Mouse (Mus musculus): ENCODE measurements around the gene Celsr1.

Gene Celsr1

DNA sequence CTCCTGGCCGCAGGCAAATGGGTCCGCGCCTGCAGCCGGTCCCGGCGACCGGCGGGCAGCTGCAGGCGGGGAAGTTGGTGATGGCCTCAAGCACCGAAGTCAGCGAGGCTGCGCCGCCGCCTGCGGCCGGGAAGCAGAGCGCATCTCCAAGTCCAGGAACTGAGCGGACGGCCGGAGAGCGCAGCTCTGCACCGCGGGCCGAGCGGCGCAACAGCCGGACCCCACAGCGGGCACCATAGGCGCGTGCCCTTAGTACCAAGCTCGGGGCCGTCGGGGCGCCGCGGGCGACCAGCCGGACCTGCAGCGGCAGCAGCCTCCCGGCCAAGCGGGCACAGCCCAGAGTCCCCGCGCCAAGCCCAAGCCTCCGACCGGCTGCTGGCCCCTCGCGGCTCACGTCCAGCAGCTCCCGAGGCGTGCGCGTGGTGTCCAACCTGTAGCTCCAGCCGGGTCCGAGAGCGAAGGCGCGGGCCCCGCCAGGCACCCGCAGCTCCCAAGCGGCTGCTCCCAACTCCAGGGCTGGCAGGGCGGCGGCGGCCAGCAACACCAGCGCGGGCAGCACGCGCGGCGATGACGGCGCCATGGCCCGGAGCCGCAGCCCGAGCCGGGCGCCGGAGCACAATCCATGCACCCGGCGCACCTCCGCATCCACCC lies at the start of gene Celsr1:
Celsr1 (minus strand) TSS at position 587 of the 651 bp plus-strand sequence.
- DNase-seq (ENCODE audit: extremely low read depth, low read depth, low spot score) = no peak

DNA sequence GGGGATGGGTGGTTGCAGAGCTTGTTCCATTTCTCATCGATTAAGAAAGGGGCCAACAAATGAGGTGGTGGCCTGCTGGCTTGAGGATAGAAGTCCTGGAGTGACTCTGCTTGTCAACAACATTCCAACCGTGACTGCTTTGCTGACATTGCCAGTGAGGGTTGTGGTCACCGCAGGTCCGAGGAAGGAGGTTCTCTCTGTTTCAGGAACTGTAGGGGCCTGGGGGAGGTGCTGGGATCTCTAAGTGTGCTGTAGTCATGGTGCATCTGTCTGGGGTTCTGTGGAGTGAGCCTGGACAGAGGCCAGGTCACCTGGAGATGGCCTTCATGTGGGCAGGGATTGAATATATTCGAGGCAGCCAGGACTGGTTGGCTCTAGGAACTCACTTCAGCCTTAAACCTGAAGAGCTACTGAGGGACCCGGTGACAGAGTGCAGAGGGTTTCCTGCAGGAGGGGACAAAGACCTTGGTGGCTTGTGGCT lies 49.7 kb upstream of the Celsr1 start:
- no peak for DNase-seq (ENCODE audit: extremely low read depth, low read depth, low spot score)

DNA sequence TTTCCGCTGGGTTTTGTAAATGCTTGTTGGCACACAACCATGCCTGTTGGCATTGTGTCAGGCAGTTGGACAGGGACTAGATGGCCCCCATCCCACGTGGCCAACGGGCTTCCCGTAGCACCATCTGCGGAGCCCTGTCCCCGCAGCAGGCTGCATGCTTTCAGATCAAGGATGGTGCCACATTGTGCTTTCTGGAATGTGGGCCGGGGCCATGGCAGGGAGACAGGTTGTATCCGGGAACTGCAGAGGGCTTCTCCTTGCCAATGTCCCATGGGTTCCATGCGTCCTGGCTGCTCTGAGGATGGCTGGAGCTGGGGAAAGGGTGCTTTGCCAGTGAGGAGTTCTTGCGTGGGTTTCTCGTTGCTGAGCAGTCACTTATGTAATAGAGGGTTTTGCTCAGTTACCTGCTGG lies 49.0 kb upstream of the Celsr1 start:
- DNase-seq (ENCODE audit: extremely low read depth, low read depth, low spot score) = no peak

DNA sequence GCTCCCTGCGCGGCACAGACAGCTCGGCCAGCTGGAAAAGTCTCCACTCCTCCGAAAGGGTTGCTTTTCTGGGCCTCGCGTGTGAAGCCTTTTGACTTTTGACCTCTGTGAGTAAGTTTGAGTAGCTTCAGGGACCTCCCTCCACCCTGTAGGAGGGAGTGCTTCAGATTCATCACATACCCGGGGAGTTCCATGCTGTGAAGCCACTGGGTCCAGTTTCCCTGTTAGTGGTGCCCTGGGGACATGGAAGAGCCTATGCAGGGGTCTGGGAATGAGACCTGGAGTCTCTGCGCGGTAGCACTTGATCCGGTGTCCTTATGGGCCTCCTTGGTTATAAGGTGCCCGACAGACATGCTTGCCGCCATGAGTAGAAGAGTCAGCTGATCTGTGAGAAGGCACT lies 48.1 kb upstream of the Celsr1 start:
- DNase-seq (ENCODE audit: extremely low read depth, low read depth, low spot score) = no peak

DNA sequence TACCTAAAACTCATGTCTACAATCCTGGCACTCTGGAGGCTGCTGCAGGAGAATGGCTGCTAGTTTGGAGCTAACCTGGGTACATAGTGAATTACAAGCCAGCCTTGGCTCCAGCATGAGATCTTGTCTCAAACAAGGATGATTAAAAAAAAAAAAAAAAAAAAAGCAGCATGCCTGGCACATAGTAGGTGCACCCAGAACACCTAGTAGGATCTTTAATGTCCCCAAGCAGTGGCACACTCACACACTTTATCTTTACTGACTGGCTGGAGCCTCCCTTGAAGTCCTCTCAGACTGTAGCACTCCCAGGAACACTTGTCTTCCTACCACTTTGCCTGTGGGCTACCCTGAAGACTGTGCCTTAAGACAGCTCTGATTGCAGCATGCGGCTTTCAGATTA lies 46.8 kb upstream of the Celsr1 start:
- DNase-seq (ENCODE audit: extremely low read depth, low read depth, low spot score) = no peak

DNA sequence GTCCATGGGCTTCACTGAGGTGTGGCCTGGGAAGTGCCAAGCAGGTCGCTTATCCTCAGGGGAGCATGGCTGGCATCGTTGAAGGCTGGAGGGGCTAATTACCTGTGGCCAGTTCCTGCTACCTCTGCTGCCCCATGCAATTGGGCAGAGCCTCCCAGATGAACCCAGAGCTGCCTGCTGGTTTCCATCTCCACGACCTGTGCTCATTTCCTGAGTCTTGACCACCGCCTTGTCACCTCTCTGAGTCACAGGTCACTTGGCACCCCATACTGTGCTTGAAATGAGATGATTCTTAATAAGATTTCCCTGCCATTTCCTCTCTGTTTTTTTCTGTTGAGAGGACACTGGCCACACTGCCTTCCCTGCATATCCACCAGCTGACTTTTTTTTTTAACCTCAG lies 46.3 kb upstream of the Celsr1 start:
- no peak for DNase-seq (ENCODE audit: extremely low read depth, low read depth, low spot score)

DNA sequence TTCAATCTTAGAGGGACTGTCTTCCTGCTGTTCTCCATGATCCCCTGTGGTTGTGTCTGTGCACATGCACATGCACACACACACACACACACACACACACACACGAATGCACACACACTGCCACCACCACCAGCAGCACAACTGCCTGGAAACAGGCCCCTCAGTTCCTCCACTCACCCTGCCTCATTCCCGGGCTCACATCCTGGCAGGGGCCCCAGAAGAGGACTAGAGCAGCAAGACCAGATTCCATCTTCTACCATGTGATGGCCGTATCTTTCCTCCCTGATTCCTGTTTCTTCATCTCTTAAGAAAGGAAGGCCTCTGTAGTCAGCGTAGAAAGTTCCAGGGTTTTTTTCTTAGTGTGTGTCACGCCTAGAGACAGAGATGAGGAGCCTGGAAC lies 45.9 kb upstream of the Celsr1 start:
- DNase-seq (ENCODE audit: extremely low read depth, low read depth, low spot score) = no peak

DNA sequence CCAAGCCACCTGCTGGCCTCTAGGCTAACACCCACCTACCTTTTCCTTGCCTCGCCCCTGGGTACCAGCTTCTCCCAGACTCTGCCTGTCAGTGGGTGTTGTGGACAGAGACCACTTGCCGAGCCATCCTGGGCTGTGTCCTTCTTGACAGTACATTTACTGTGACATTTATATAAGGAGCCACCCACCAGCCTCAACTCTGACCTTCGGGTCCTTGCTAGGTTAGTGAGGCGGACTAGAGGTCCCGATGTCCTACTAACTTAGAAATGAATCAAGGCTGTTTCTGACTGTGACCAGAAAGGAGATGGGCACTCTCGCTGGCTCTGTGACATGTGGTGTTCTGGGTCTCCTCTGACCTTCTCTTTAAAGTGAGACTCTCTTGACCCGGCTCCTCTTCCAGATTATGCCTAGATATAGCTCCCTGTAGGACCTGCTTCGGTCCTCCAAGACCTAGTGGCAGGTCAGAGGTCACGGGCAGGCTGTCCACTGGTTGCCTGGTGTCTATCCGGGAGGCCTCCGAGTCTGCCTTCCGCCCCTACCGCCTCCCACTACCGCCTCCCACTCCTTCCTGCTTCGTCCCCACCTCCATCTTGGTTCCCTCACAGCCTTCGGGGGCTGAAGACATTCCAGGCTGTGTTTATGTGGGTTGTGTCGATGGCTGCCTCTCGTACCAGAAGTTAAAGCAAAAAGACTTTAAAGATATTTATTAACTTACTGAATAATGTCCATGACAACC lies 45.1 kb upstream of the Celsr1 start:
- DNase-seq (ENCODE audit: extremely low read depth, low read depth, low spot score) = no peak

DNA sequence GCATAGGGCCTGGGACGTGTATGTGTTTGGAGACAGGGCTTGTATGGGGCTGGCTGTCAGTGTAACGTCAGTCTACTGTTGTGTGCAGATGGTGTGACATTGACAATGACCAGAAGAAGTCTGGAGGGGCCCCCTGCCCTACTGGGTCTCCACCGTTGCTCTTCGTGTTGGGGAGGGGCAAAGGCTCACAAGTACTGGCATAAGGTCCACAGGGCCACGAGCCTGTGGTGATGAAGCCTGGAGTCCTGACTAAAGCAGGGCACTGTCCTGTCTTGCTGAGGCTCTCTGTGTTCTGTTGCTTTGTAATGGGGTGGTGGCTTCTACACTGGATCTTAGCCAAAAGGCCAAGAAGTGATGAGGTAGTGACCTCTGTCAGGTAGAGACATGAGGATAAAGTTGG lies 44.4 kb upstream of the Celsr1 start:
- DNase-seq (ENCODE audit: extremely low read depth, low read depth, low spot score) = no peak

DNA sequence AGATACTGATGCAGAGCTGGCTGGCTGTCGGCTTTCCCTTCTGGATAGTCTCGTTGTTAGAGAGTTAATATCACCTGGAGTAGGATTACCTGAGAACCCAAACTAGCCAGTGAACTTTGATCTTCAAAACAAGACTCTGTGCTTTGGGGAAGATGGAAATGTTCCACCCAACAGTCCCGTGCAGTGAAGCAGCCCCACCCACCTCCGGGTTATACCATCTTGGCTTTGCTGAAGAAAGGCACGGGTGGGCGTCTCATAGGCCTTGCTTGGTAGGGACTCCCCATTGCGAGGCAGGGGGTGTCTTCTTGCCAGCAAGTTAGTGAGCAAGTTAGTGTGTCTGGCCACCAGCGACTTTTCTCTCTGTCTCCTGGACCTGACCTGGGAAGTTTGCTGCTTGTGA lies 42.8 kb upstream of the Celsr1 start:
- no peak for DNase-seq (ENCODE audit: extremely low read depth, low read depth, low spot score)

DNA sequence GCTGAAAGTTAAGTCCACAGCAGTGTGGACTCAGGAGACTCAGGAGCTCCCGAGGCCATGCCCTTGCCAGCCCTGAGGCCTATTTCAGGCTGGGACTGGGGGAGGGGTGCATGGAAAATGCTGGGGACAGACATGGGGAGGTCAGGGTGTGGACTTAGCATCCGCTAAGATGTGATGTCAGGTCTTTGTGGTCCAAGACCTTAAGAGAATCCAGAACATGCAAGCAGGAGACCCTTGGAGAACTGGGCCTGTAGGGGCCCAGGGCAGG lies 42.4 kb upstream of the Celsr1 start:
- no peak for DNase-seq (ENCODE audit: extremely low read depth, low read depth, low spot score)

DNA sequence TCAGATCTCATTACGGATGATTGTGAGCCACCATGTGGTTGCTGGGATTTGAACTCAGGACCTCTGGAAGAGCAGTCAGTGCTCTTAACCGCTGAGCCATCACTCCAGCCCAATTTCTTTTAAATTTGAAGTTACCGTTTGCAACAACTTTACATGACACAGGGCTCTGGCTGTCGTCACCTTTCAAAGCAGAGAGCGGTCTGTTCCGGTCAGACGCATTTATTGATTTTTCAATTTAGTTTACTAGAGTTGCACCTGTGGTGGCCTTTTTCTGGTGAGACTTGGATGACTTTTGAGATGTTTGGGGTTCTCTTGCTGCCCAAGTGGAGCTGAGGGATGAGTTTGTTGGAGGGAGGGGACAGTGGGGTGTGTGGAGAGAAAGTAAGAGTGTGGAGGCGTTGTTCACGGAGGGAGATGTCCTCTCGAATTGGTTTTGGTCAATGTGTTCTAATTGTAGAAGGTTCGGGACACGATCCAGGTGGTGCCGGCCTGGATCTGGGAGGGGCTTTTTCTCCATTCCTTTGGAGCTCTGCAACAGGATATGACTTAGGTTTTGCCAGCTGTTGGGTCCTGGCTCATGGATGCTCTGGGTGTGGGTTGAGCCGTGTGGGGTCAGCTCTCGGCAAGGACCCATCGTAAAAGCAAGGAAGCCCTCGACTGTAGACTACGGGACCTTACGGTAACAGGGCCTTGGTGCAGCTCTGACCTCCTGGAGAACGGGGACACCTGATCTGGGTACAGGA lies 41.9 kb upstream of the Celsr1 start:
- no peak for DNase-seq (ENCODE audit: extremely low read depth, low read depth, low spot score)

DNA sequence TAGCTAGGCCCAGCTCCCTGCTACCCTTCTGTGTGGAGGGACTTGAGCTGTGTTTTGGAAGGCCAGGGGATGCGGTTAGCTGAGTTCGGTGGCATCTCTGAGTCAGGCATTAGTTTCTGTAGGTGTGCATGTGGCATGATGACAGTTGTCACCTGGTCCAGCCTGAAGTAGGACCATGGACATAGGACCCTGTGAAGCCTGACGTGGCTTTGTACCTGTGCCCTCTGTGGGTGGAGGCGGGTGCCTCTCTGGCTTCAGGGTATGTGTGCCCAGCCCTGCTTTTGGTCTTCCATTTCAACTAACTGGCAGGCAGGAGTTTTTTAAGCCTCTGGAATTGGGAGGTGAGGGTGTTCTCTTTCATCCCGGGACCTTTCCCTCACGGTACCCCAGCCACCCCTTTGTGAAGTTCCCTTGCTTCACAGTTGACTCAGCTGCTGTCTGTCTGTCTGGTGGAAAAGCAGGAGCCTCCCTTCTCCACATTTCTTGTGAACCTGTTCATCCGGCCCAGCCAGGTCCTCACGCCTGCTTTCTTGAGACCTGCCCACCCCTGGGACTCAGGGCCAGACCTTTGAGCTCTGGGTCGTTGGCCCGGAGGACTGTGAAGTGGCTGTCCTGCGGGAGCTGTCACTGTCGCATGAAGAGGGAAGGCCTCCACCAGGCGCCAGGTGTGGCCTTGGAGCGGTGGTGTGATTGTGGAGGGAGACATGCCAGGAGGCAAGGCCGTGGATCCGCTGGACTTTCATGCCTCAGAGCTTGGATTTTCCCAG lies 40.8 kb upstream of the Celsr1 start:
- DNase-seq (ENCODE audit: extremely low read depth, low read depth, low spot score) = no peak

DNA sequence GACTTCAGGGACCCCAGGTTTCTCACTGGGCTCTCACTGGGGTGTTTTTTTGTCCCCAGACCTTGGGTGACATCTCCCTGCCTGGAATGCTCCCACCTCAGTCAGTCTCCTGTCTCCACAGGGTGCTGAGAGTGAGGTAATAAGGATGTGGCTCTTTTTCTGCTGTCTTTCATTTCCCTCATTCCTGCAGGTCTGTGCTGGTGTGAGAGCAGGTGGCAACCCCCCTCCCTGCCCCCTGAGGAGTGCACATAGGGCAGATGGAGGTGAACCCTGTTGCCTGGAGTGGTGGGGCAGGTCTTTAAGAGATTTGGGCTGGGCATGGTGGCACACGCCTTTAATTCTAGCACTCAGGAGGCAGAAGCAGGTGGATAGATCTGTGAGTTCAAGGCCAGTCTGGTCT lies 37.6 kb upstream of the Celsr1 start:
- DNase-seq (ENCODE audit: extremely low read depth, low read depth, low spot score) = no peak

DNA sequence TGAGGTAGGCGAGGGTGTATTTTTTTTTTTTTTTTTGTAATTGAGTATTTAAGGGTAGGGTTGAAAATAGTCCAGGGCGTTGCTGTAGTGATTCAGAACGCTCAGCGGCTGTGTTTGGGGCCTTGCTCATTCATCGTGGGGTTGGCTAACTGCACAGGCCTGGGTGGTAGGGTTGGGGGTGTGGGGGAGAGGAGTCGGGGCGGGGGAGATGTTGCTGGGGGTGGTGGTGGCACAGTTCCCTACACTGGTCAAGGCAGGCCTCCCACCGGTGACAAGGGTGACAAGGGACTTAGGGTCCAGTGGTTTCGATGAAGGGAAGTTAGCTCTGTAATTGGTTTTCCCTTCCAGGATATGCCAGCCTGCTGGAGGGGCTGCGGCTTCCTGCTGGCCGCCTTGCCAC lies 36.8 kb upstream of the Celsr1 start:
- DNase-seq (ENCODE audit: extremely low read depth, low read depth, low spot score) = no peak

DNA sequence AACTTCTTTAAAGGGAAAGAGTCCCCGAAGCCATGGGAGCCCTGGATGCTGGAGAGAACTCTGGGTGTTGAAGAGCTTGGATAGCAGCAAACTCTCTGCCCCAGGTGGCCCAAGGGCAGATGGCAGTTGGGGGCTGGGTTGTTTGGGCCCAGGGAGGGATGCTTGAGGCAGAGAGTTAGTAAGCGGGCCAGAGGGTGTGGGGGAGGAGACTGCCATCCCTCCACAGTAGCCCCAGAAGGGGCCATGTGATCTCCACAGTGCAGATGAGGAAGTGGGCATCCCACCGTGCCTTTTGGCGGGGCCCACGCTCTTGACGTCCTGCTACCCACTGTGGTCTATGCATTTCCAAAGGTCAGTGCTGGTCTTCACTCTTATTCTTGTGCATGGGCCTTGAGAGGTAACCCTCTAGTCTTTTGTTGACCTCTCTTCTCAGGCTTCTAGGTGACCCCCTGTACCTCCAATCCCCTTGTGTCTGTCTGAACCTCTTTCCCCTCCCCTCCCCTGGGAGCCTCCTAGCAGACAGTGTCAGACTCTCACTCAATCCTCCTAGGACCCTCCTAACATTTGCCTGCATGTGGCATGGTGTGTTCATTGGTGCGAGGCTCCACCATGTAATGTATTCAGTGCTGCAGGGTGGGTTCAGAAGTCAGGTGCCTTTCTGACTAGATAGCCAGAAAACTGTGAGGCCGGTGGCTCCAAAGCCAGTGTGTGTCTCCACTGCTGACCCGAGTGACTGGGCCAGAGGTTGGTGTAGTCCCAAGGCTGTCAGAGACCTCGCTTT lies 35.6 kb upstream of the Celsr1 start:
- no peak for DNase-seq (ENCODE audit: extremely low read depth, low read depth, low spot score)

DNA sequence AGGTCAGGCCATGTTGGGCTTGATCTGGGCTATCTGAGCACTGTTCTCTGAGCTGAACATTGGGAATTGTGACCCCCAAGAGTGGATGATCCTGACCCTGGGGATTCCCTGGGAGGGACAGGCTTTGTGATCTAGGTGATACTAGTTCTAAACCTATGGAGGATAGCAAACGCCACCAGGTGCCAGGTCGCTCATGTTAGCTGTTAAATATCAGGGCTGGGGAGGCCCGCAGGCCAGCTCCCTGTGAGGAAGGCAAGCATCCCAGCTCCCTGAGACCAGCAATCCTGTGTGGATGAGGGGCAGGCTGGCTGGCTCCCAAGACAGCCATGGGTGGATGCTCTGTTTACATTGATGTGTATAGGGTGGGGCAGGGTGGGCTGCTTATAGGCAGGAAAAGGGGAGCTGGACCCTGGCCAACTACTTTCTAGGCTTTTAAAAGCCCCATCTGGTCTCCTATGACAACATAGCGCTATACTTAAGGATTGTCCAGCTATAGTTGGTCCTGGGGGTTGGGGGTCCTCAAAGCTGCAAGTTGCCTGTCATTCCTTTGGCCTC lies 34.4 kb upstream of the Celsr1 start:
- no peak for DNase-seq (ENCODE audit: extremely low read depth, low read depth, low spot score)

DNA sequence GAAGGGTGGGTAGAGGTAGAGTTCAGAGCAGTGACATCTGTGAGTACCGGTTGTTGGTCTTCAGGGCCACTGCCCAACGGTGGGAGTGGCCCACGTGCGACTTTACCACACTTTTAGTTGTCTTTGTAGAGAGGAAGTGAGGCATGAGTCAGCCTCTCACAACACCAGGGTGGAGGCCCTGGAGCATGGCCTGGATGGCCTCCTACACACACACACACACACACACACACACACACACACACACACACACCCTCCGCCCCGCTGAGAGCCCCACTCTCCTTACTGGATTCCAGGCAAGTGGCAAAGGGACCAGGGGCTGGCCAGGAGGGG lies 34.0 kb upstream of the Celsr1 start:
- no peak for DNase-seq (ENCODE audit: extremely low read depth, low read depth, low spot score)

DNA sequence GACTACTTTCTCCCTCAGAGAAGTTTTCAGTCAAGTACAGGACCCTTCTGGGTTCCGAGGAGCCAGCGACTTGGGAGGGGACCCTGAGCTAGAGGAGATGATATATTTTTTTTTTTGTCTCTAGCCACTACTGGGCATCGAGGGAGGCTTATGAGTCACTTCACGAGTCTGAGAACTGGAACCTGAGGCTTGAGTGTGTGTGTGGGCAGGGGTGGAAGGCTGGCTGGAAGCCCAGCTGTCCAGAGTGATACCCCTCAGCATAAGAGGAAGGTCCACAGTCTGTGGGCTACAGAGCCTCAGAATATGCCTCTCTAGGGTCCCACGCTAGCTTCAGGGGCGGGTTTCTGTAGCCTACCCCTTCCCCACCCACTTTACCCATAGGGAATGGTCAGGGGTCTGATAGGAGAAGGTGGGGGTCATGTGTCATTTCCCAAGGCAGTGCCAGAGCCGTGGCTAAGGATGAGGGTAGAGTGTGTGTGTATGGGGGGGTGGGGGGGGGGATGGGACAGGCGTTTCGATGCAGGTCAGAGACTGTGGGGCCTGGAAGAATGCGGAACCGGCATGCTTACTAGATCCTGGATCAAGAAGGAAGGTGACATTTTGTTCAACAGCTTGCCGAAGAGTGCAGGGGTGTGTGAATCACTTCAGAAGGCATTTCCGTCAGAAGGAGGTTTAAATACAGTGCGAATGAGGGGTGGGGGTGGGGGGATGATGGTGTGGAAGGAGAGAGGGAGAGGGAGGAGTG lies 33.4 kb upstream of the Celsr1 start:
- no peak for DNase-seq (ENCODE audit: extremely low read depth, low read depth, low spot score)

DNA sequence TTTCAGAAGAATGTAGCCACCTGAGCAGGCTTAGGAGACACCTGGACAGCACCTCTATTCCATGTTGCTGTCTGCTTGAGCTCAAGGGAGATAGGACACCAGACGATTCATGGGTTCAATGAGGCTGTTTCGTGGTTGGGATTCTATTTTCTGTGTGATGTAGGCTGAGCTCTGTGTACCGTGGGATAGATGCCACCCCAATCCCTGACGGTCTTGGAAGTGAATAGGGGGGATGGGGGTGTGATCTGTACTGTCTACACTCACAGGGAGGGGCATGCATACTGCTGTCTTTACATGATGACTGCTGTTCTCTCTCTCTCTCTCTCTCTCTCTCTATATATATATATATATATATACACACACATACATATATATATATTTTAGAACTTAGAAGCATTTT lies 31.8 kb upstream of the Celsr1 start:
- DNase-seq (ENCODE audit: extremely low read depth, low read depth, low spot score) = no peak

Measured in fat pad, adult 2 months (tissue).